Mouse (Mus musculus) heart, postnatal 0 days (tissue): Measurements from ENCODE around the gene Cycs.

Experiments
- CTCF ChIP-seq: IDR thresholded peaks from 2 replicates; pipeline ENCODE4 v1.5.1; 2016; ENCODE audit warnings: antibody characterized with exemption, control low read depth, low read depth
- EP300 ChIP-seq: IDR thresholded peaks from 2 replicates; pipeline ENCODE4 v1.6.1; 2016; ENCODE audit warnings: antibody characterized with exemption, low read depth

DNA sequence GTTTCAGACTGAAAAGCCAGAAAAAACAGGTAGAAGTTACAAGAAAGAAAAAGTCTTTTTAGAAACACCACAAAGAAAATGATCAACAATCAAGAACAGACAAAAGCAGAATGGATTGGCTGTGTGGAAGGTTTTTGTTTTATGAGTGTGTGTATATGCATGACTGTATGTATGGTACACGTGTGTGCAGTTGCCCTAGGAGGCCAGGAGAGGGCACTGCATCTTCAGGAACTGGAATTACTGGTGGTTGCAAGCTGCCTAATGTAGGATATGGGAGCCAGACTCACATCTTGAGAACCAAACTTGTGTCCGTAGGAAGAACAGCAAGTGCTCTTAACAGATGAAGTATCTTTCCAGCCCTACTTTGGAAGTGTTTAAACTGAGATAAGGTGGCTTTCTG, 28.0 kb upstream of the Cycs start:
- TF ChIP-seq CTCF (no peak; the same call in 1 of the 2 replicates), EP300 (no peak)
